Mouse (Mus musculus) liver, adult (tissue): ENCODE data around the gene Rnf17.

Source experiments
- GATA4 ChIP-seq: IDR thresholded peaks from 2 replicates; pipeline ENCODE4 v1.6.1; 2014; ENCODE audit warnings: mild to moderate bottlenecking, low read length; ENCODE audit not compliant: insufficient replicate concordance

Rnf17 gene

GRCm38 (mm10) chr14:56402311-56403071 is at the start of gene Rnf17:
Gene Rnf17, plus strand, starts transcription at chr14:56402581.
- no peak for TF ChIP-seq GATA4

GRCm38 (mm10) chr14:56354803-56355202 is 47.6 kb upstream of the Rnf17 start:
- TF ChIP-seq GATA4, result no peak

GRCm38 (mm10) chr14:56355396-56355795 is 47.0 kb upstream of the Rnf17 start:
- no peak for TF ChIP-seq GATA4

- TF ChIP-seq GATA4, result no peak
Observed at GRCm38 (mm10) chr14:56356196-56356595, 46.2 kb upstream of the Rnf17 start.

- TF ChIP-seq GATA4, result no peak
Observed at GRCm38 (mm10) chr14:56358422-56358821, 44.0 kb upstream of the Rnf17 start.

- no peak for TF ChIP-seq GATA4
Observed at GRCm38 (mm10) chr14:56359131-56359530, 43.2 kb upstream of the Rnf17 start.

GRCm38 (mm10) chr14:56364711-56365237 is 37.6 kb upstream of the Rnf17 start, which contains the start of gene Atp12a:
Gene Atp12a, plus strand, starts transcription at chr14:56365068.
- TF ChIP-seq GATA4, result no peak

- no peak for TF ChIP-seq GATA4
Observed at GRCm38 (mm10) chr14:56365292-56365691, 37.1 kb upstream of the Rnf17 start.

GRCm38 (mm10) chr14:56366712-56367111 is 35.7 kb upstream of the Rnf17 start:
- TF ChIP-seq GATA4, result no peak

GRCm38 (mm10) chr14:56368834-56369233 is 33.5 kb upstream of the Rnf17 start:
- TF ChIP-seq GATA4, result no peak

- no peak for TF ChIP-seq GATA4
Observed at GRCm38 (mm10) chr14:56375731-56376130, 26.6 kb upstream of the Rnf17 start.

GRCm38 (mm10) chr14:56377745-56378144 is 24.6 kb upstream of the Rnf17 start:
- no peak for TF ChIP-seq GATA4

GRCm38 (mm10) chr14:56379336-56379735 is 23.0 kb upstream of the Rnf17 start:
- TF ChIP-seq GATA4, result no peak

GRCm38 (mm10) chr14:56382366-56382765 is 20.0 kb upstream of the Rnf17 start:
- TF ChIP-seq GATA4, result no peak

- TF ChIP-seq GATA4, result 0 out of 2 replicates have a peak, but pooled peaks have one; percentile 13
Observed at GRCm38 (mm10) chr14:56390247-56390646, 12.1 kb upstream of the Rnf17 start.

GRCm38 (mm10) chr14:56393704-56394312 is 8.6 kb upstream of the Rnf17 start:
- TF ChIP-seq GATA4, result peak; percentile 88; the same call in 1 of the 2 replicates
